Mouse (Mus musculus) embryonic fibroblast, embryonic 13.5 days (primary cell): ENCODE data around the gene Sept9.

Source experiments
- CTCF ChIP-seq: IDR thresholded peaks from 2 replicates; pipeline ENCODE4 v1.5.1; 2011; ENCODE audit warnings: mild to moderate bottlenecking, control low read depth, low read length, moderate library complexity, borderline replicate concordance; ENCODE audit not compliant: insufficient read depth
- POLR2A ChIP-seq: IDR thresholded peaks from 2 replicates; pipeline ENCODE4 v1.6.1; 2011; ENCODE audit warnings: low read depth, mild to moderate bottlenecking, control low read depth, low read length, moderate library complexity

DNA sequence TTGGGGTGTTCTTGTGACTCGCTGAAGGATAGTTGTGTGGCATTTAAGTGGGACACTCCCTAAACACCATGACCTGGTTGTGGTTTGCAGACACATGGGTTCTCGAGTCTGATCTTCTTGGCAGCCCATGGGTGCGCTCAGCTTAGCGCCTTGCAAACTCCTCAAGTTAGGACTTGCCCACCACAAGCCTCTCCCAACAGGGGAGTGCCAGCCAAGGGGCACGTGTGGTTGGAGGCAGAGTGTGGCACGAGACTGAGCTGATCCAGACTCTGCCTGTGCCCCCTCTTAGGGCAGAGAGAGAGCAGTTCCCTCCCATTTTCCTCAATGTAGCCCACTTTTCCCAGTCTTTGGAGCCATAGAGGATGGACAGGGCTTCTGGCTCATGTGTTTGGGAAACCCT is 18.6 kb downstream of the Sept9 start:
- no peak for TF ChIP-seq CTCF
- TF ChIP-seq POLR2A: no peak
